Mouse (Mus musculus) erythroblast, embryonic 14.5 days (primary cell): ENCODE measurements at regions not wholly inside any gene's neighbourhood (a gene's known extent, or its start where the extent isn't known, plus 50 kb on each side); places are given as distances from the start of the nearest gene placed in this dataset.

ENCODE experiments used
- H3K27me3 ChIP-seq: 2 replicates; pipeline ENCODE4 v1.6.1; 2012; ENCODE audit warnings: inconsistent platforms; ENCODE audit not compliant: control insufficient read depth
- H3K36me3 ChIP-seq: 2 replicates; pipeline ENCODE4 v1.6.1; 2012; ENCODE audit warnings: mild to moderate bottlenecking, inconsistent platforms; ENCODE audit not compliant: control insufficient read depth
- H3K4me1 ChIP-seq: 2 replicates; pipeline ENCODE4 v1.6.1; 2012; ENCODE audit warnings: inconsistent platforms; ENCODE audit not compliant: control insufficient read depth
- H3K4me3 ChIP-seq: replicated peaks from 2 replicates; pipeline ENCODE3; 2012; ENCODE audit warnings: moderate library complexity, mild to moderate bottlenecking, inconsistent platforms
- H3K9me3 ChIP-seq: 2 replicates; pipeline ENCODE4 v1.6.1; 2012; ENCODE audit warnings: low read length, inconsistent platforms, mixed read lengths; ENCODE audit not compliant: control insufficient read depth
- GATA1 ChIP-seq: IDR thresholded peaks from 2 replicates; pipeline ENCODE4 v1.6.1; 2012; ENCODE audit warnings: low read length, inconsistent platforms, mixed read lengths
- TAL1 ChIP-seq: IDR thresholded peaks from 3 replicates; pipeline ENCODE4 v1.6.1; 2012; ENCODE audit warnings: low read length, inconsistent platforms, mixed read lengths

DNA sequence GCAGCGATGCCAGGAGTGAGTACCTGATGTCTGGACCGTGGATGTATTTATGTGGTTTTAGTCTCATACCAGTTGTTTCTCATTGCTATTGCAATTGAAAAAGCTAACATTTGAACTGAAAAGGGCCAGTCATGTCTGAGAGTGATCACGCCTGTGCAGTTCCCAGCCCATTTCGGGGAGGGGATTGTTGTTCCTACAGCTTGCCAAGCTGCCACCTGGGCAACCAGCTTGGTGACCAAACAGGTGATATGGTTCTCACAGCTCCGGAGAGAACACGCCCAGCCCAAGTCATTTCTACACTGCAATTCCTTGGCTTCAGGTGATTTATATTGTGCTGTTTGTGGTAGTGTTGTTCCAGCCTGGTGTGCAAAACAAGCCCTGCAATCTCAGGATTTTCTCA, 194.2 kb upstream of the Cited2 start:
- no peak for TF ChIP-seq GATA1
- TF ChIP-seq TAL1, result no peak
- H3K4me1 ChIP-seq, result peaks cover 2% of the 10 kb centered on the region; the same call in 1 of the 2 replicates
- no peaks in the 10 kb centered on the region for H3K9me3 ChIP-seq
- no peaks in the 10 kb centered on the region for H3K36me3 ChIP-seq
- H3K4me3 ChIP-seq, result no peak overlapping the region
- no peaks in the 10 kb centered on the region for H3K27me3 ChIP-seq

DNA sequence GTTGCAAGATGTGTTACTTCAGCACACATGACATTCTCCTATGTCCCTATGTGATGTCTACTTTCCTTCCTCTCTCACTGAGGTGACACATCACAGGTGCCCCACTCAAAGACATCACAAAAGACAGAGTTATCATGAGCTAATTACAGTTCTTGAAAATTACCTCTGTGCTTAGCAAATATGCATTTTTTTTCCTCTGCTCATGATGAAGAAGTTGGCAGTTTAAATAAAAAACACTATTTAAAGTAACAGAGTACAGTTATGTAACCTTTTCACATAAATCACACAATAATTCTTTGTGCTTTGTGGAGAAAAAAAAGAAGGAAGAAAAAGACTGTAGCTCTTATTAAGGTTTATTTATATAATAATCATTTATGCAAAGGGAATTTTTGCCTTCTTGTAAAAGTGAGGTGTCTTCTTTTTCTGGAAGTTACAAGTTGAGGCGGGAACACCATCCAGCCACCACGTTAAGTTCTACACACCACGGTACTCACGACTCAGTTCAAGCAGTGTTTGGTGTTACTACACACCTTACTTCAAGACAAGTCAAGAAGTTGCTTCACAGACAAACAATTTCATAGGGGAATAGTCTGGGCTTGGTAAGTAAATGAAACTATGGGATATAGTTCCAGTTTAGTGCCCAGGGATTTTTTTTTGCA, 193.0 kb upstream of the Cited2 start:
- TF ChIP-seq TAL1 (no peak), GATA1 (no peak)
- H3K4me1 ChIP-seq, result peaks cover 2% of the 10 kb centered on the region; the same call in 1 of the 2 replicates
- no peaks in the 10 kb centered on the region for H3K9me3 ChIP-seq
- no peaks in the 10 kb centered on the region for H3K36me3 ChIP-seq
- H3K4me3 ChIP-seq, result no peak overlapping the region
- no peaks in the 10 kb centered on the region for H3K27me3 ChIP-seq

- Histone ChIP-seq H3K27me3 (no peaks in the 10 kb centered on the region), H3K4me1 (peaks cover 2% of the 10 kb centered on the region; the same call in 1 of the 2 replicates), H3K9me3 (no peaks in the 10 kb centered on the region), H3K36me3 (no peaks in the 10 kb centered on the region), H3K4me3 (no peak overlapping the region)
- no peak for TF ChIP-seq TAL1
- TF ChIP-seq GATA1, result no peak
Observed at GRCm38 (mm10) chr10:17531021-17531420, 192.0 kb upstream of the Cited2 start.

- H3K36me3 ChIP-seq, result no peaks in the 10 kb centered on the region
- H3K4me3 ChIP-seq, result no peak overlapping the region
- no peaks in the 10 kb centered on the region for H3K4me1 ChIP-seq
- TF ChIP-seq TAL1, result no peak
- no peaks in the 10 kb centered on the region for H3K9me3 ChIP-seq
- H3K27me3 ChIP-seq, result no peaks in the 10 kb centered on the region
Observed at GRCm38 (mm10) chr10:17538944-17539533, 184.0 kb upstream of the Cited2 start.

GRCm38 (mm10) chr10:17540404-17541375, 182.3 kb upstream of the Cited2 start:
- TF ChIP-seq GATA1, result no peak
- TF ChIP-seq TAL1, result no peak
- Histone ChIP-seq H3K27me3 (no peaks in the 10 kb centered on the region), H3K4me3 (no peak overlapping the region), H3K36me3 (no peaks in the 10 kb centered on the region), H3K9me3 (no peaks in the 10 kb centered on the region), H3K4me1 (no peaks in the 10 kb centered on the region)

- Histone ChIP-seq H3K36me3 (no peaks in the 10 kb centered on the region), H3K27me3 (no peaks in the 10 kb centered on the region), H3K9me3 (no peaks in the 10 kb centered on the region), H3K4me1 (no peaks in the 10 kb centered on the region), H3K4me3 (no peak overlapping the region)
- no peak for TF ChIP-seq GATA1
- no peak for TF ChIP-seq TAL1
Observed at GRCm38 (mm10) chr10:17542104-17542846, 180.7 kb upstream of the Cited2 start.

GRCm38 (mm10) chr10:17542847-17543421, 180.1 kb upstream of the Cited2 start:
- Histone ChIP-seq H3K36me3 (no peaks in the 10 kb centered on the region), H3K27me3 (no peaks in the 10 kb centered on the region), H3K4me1 (no peaks in the 10 kb centered on the region), H3K4me3 (no peak overlapping the region), H3K9me3 (no peaks in the 10 kb centered on the region)
- no peak for TF ChIP-seq TAL1
- TF ChIP-seq GATA1, result no peak

- H3K4me1 ChIP-seq, result peaks cover 11% of the 10 kb centered on the region
- TF ChIP-seq GATA1 (no peak), TAL1 (no peak)
- H3K36me3 ChIP-seq, result no peaks in the 10 kb centered on the region
- H3K27me3 ChIP-seq, result no peaks in the 10 kb centered on the region
- H3K4me3 ChIP-seq, result no peak overlapping the region
- no peaks in the 10 kb centered on the region for H3K9me3 ChIP-seq
Observed at GRCm38 (mm10) chr10:17545291-17545690, 177.7 kb upstream of the Cited2 start.
